Mouse (Mus musculus) gastrocnemius, postnatal 25 days (tissue): ENCODE results near the gene Arntl. TPM values are rescaled to one million over a fixed set of nuclear protein-coding genes. Genes with fewer than 3 reads are reported as not detected.
"Not testable (repeated sequence)": the region's sequence is repeated elsewhere in the genome, so short reads cannot be mapped to it uniquely, and the experiment has no call there.

Experiments
- DNase-seq: peaks from one replicate; pipeline ENCODE4 v3.0.0; 2022
- total RNA-seq, 2 experiments: library from RNA; stranded (reverse); gene quantifications; 1 replicate in 1 of 2; 2 replicates in 1 of 2; pipeline ENCODE4 v1.2.3; 2021

Gene Arntl
- total RNA-seq, 2 experiments from 2014 or later = 4.6 to 29.3 TPM

GRCm38 (mm10) chr7:113249134-113249825 lies 42.0 kb downstream of the Arntl start:
- no peak for DNase-seq

DNA sequence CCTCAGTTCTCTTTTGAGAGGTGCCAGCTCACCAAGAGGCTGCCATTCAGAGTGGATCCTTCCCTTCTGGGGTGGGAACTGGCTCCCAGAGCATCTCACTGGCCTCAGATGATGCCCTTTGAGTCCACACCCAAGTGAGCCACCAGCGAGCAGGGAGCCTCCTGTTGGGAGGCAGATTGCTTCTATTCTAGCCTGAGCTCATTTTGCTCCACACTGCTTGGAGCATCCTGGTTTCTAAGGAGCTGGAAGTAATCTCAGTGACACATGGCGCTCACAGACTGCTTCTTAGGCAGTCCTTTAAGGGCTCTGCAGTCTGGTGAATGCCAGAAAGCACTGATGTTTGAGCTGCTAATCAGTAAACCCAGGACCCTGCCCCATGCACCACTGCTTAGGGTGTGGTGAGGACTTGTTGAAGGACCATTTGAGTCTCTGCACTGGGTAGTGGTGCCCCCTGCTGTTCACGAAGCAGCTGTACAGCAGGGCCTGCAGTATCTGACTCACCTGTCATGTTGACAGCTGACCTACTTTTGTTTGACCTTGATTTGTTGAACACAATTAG lies 43.2 kb downstream of the Arntl start:
- DNase-seq = peak; percentile 17

- no peak for DNase-seq
Measured at GRCm38 (mm10) chr7:113251001-113251400, 43.7 kb downstream of the Arntl start.

DNA sequence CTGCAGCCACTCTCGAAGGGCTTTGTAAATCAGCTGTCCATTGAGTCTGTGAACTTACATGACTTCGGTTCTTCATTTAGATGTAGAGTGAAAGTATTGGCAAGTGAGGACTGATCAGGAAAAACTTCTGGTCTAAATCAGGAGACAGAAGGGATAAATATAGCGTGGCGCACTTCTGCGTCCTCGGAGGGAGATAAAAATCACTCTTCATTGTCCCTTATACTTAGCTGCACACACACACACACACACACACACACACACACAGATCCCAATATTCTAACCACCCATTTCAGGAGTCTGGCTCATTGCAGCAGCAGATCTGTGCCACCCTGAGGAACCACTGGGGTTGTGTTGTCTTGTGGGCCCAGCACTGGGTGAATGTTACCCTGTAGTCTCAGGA lies 44.3 kb downstream of the Arntl start:
- no peak for DNase-seq

GRCm38 (mm10) chr7:113253777-113254405 lies 46.6 kb downstream of the Arntl start:
- no peak for DNase-seq

- no peak for DNase-seq
Measured at GRCm38 (mm10) chr7:113256046-113256445, 48.8 kb downstream of the Arntl start.

DNA sequence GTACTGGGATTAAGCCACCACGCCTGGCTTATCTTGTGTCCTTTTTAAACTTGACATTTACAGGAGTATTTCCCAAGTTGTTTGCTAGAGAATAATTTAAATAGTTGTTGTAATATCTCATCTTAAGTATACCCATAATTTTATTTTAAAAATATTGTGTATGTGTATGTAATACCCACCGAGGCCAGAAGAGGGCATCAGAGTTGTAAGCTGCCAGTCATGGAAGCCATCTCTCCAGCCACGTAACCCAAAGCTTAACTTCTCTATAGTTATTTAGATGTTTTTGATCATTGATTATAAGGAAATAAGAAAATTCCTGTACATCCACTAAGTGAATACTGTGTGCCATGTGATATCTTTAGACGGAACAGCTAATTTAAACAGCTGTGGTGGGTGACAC lies 51.2 kb downstream of the Arntl start:
- DNase-seq = no peak

DNA sequence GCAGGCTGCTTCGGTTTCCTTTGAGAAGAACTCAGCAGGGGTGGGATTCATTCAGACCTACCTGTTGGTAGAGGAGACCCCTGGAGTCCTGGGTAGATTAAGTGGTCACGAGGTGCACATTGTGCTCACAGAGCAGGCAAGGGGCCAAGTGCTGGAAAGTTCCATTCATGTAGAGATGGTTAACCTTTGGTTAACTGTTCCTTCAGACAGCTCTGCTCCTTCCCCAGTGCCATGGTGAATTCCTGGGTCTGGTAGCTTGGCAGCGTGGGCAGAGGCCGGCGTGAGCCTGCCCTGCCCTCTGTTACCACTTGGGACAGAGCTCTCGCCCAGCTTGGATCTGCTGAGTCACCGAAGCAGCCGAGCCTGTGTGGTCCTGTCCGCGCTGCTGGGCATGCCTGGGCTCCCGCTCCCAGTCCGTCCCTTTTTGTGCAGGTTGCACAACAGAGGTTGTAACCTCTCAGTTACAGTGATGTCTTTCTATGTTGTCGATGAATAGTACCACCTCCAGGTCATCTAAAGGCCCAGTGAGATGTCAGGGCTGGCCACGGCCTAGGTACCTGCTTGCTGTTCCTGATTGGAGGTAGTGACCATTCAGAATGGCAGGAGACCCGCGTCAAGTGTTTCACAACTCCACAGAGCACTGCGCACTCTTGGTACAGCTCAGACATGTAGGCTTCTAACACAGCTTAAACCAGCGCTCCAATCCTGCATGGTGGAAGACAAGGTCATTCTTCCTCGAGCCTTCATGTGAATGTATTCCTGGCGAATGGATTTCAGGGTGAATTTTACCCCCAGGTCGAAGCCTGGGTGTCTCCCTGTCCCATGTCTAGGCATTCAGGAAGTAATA lies 53.3 kb downstream of the Arntl start:
- peak; percentile 60 for DNase-seq

DNA sequence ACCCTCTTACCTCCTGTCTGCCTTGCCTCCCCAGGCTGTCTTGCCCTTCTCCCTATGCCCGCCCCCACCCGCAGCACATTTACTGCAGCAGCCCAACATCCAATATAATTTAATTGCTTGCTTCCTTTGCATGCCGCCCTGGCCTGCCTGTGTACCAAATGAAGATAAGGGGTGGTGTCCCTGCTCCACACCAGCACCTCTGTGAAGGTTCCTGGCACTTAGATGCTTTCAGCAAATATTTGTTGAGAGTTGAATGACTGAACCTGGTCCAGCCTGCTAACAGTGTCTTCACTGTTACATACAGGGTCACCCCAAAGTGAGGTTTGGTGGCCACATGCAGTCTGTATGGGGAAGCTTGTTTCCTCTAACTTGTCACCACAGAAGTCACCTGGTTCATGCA lies 54.4 kb downstream of the Arntl start:
- no peak for DNase-seq

GRCm38 (mm10) chr7:113262510-113263467 lies 55.5 kb downstream of the Arntl start:
- DNase-seq = not testable (repeated sequence)

DNA sequence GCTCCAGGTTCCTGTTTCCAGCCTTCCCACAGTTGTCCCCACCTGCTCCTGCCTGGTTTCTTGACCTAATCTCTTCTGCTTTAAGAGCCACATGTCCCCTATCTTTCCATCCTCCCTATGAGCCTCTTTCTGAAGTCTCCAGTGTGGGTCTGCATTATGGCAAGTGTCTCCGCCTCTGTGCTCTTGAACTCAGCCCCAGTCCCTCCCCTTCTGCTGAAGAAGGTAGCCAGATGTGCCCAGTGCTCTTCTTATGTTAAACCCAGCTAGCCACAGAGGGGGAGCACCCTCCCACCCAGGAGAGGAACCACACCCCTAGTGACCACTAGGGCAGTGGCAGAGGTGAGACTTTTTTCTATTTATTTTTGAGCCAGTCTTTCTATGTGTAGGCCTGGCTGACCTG lies 56.7 kb downstream of the Arntl start:
- no peak for DNase-seq

GRCm38 (mm10) chr7:113268287-113268686 lies 61.0 kb downstream of the Arntl start:
- no peak for DNase-seq

- DNase-seq = no peak
Measured at GRCm38 (mm10) chr7:113269081-113269480, 61.8 kb downstream of the Arntl start.

- DNase-seq = no peak
Measured at GRCm38 (mm10) chr7:113269921-113270320, 62.7 kb downstream of the Arntl start.

DNA sequence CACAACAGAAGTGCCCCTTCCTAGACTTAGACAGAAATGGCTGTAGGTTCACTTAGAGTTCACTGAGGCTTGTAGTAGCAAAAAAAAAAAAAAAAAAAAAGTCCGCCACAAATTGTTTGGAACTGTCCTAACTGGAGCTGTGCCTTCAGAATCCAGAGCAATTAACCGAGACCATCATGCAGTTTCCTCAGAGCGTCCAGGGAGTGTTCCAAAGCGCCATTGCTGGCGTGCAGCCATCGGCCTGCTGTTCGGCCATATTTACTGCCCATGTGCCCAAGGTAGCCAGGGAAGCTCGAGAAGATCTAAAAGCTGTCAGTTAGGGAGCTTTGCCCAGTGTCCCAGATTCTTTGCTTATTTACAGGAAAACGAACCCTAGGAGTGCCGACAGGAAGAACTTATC lies 63.3 kb downstream of the Arntl start:
- DNase-seq = no peak

GRCm38 (mm10) chr7:113270991-113271390 lies 63.7 kb downstream of the Arntl start:
- DNase-seq = no peak

DNA sequence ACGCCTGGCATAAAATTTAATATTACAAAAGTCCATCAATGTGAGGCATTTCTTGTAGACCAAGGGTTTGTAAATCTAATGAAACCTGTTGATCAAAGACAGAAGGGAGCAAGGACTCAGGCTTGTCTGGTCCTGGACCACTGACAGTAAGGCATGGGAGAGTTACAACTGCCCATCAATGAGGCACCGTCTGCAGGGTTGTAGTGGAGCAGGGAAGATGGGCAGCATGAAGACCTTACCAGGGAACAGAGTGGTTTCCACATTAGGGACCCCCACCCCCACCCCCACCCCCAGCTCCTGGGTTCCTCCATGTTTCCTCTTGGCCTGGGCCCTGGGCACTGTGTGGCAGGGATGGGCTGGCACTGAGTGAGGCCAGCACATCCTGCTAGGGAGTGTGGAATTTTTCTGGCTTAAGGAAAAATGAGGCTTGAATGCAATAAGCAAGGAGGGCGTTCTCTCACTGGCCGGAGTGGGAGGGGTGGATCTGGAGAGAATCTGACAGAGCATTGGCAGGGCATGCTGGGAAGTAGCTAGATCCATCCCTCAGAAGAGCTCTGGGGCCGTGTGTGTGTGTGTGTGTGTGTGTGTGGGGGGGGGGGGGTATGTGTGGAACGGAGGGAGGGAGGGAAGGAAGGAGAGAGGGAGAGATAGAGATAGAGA lies 65.2 kb downstream of the Arntl start:
- DNase-seq = no peak

DNA sequence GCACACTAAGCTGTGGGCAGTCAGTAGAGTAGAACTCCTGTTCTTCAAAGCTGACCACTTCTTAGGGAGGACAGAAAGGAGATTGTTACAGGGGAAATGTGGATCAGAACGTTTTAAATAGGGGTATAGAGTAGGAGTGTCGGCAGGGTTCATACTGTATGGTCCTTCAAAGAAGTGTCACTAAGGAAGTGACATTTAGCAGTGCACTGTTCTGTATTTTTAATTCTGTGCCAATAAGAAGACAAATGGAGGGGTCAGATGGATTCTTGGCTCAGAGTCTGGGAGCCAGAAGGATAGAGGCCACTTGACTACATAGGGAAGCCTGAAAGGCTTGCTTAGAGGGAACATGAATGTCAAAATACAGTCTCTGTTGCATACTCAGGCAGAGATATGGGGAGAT lies 70.0 kb downstream of the Arntl start:
- DNase-seq = no peak

- DNase-seq = no peak
Measured at GRCm38 (mm10) chr7:113278493-113278892, 71.2 kb downstream of the Arntl start.

GRCm38 (mm10) chr7:113279246-113279645 lies 72.0 kb downstream of the Arntl start:
- DNase-seq = no peak

- DNase-seq = no peak
Measured at GRCm38 (mm10) chr7:113285405-113285804, 78.1 kb downstream of the Arntl start.
